Mouse (Mus musculus) C2C12 (cell line): ENCODE results near the gene Hist1h1c. TPM values are rescaled to one million over a fixed set of nuclear protein-coding genes. Genes with fewer than 3 reads are reported as not detected.
"Not testable (repeated sequence)": the region's sequence is repeated elsewhere in the genome, so short reads cannot be mapped to it uniquely, and the experiment has no call there.

ENCODE experiments used
- H3K27me3 ChIP-seq: one replicate; pipeline ENCODE4 v1.6.1; 2011; ENCODE audit not compliant: control insufficient read depth, insufficient read depth, insufficient read length
- H3K36me3 ChIP-seq: one replicate; pipeline ENCODE4 v1.6.1; 2011; ENCODE audit not compliant: control insufficient read depth, insufficient read depth
- H3K4me3 ChIP-seq: one replicate; pipeline ENCODE4 v1.5.1; 2011; ENCODE audit warnings: mild to moderate bottlenecking, control low read depth; ENCODE audit not compliant: poor library complexity, insufficient read depth, severe bottlenecking
- H3K79me2 ChIP-seq: one replicate; pipeline ENCODE4 v1.6.1; 2011; ENCODE audit not compliant: control insufficient read depth, insufficient read depth
- H3K79me3 ChIP-seq: one replicate; pipeline ENCODE4 v1.6.1; 2011; ENCODE audit warnings: low read depth, control low read depth
- H3ac ChIP-seq: one replicate; pipeline ENCODE3; 2011; ENCODE audit warnings: low read depth; ENCODE audit not compliant: control insufficient read depth, insufficient read length
- CEBPB ChIP-seq: IDR thresholded peaks from one replicate; pipeline ENCODE4 v1.6.1; 2011; ENCODE audit warnings: low read depth, mild to moderate bottlenecking, control low read depth, moderate library complexity
- CTCF ChIP-seq: IDR thresholded peaks from one replicate; pipeline ENCODE4 v1.5.1; 2011; ENCODE audit not compliant: control insufficient read depth, insufficient read depth, insufficient read length
- FOSL1 ChIP-seq: IDR thresholded peaks from one replicate; pipeline ENCODE4 v1.8.0; 2011; ENCODE audit warnings: mild to moderate bottlenecking, low read length; ENCODE audit not compliant: poor library complexity, insufficient read depth, severe bottlenecking
- MAX ChIP-seq: IDR thresholded peaks from one replicate; pipeline ENCODE4 v1.6.1; 2011; ENCODE audit warnings: mild to moderate bottlenecking, control low read depth
- MYOD1 ChIP-seq: IDR thresholded peaks from one replicate; pipeline ENCODE4 v1.6.1; 2011; ENCODE audit warnings: low read depth; ENCODE audit not compliant: control insufficient read depth, insufficient read length
- MYOG ChIP-seq: IDR thresholded peaks from one replicate; pipeline ENCODE4 v1.6.1; 2011; ENCODE audit not compliant: control insufficient read depth, insufficient read length; ENCODE audit errors: extremely low read depth
- USF1 ChIP-seq: IDR thresholded peaks from one replicate; pipeline ENCODE4 v1.6.1; 2011; ENCODE audit warnings: low read depth, mild to moderate bottlenecking, control low read depth, moderate library complexity
- polyA plus RNA-seq: library from polyadenylated mRNA; unstranded; fragments of >200 nt; fragmentation: generic; extraction: Trizol; gene quantifications from one replicate; pipeline ENCODE4 v1.2.1, GENCODE M21; 2012; ENCODE audit warnings: missing spikeins

Hist1h1c gene
- polyA plus RNA-seq, 1 experiment, result 45.9 TPM

DNA sequence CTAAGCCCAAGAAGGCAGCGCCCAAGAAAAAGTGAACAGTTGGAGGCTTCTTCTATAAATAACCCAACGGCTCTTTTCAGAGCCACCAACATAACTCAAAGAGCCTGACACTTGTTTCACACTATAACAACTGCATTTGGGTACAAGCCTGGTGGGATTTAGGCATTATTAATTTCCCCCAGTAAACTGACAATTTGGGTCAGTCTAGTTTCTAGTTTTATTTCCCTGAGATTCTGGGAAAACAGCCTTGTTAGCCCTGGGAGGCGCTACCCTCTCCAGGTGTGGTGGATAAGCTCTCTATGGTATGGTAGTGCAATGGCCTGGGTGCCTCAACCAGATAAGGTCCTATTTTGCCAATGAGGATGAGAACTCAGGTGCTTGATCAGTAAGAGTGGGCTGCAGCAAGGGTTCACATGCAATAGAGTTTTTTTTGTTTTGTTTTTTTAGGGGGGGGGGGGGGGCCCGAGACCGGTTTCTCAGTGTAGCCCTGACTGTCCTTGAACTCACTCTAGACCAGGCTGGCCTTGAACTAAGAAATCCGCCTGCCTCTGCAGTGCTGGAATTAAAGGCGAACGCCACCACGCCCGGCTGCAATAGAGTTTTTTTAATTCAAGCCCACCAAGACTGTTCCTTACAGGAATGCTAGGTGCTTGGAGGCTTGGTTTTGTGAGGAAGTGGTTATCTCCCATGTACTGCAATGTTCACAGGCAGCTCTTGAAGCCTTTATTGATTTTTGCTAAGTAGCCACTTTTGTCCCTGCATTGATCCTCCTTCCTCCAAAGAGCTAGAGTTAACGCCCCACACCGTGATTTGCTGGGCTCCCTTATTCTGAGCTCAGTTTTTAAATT lies 25.9 kb downstream of the Hist1h1c start:
- no peak for TF ChIP-seq MYOG
- TF ChIP-seq FOSL1, result no peak
- no peak for TF ChIP-seq MYOD1
- no peak for TF ChIP-seq CTCF
- TF ChIP-seq USF1, result no peak
- no peak for TF ChIP-seq CEBPB
- no peak for TF ChIP-seq MAX
- no peak overlapping the region for H3ac ChIP-seq
- H3K36me3 ChIP-seq, result no peaks in the 10 kb centered on the region
- H3K79me2 ChIP-seq, result no peaks in the 10 kb centered on the region
- no peaks in the 10 kb centered on the region for H3K27me3 ChIP-seq
- H3K79me3 ChIP-seq, result no peaks in the 10 kb centered on the region
- H3K4me3 ChIP-seq, result peak overlapping the region; percentile 23

- TF ChIP-seq CEBPB, result no peak
- TF ChIP-seq MAX, result no peak
- no peak for TF ChIP-seq MYOD1
- TF ChIP-seq CTCF, result no peak
- TF ChIP-seq USF1, result no peak
- Histone ChIP-seq H3K79me2 (no peaks in the 10 kb centered on the region), H3K79me3 (no peaks in the 10 kb centered on the region), H3ac (no peak overlapping the region), H3K36me3 (no peaks in the 10 kb centered on the region), H3K4me3 (no peak overlapping the region), H3K27me3 (no peaks in the 10 kb centered on the region)
These were observed 26.5 kb downstream of the Hist1h1c start for GRCm38 (mm10) chr13:23765172-23765513.

GRCm38 (mm10) chr13:23766772-23767171 lies 28.2 kb downstream of the Hist1h1c start:
- no peaks in the 10 kb centered on the region for H3K27me3 ChIP-seq
- no peaks in the 10 kb centered on the region for H3K36me3 ChIP-seq
- H3K4me3 ChIP-seq, result no peak overlapping the region
- no peak overlapping the region for H3ac ChIP-seq
- no peaks in the 10 kb centered on the region for H3K79me3 ChIP-seq
- H3K79me2 ChIP-seq, result no peaks in the 10 kb centered on the region
- TF ChIP-seq MYOG (no peak), FOSL1 (no peak), CTCF (no peak), USF1 (no peak), MAX (no peak), CEBPB (no peak), MYOD1 (no peak)

DNA sequence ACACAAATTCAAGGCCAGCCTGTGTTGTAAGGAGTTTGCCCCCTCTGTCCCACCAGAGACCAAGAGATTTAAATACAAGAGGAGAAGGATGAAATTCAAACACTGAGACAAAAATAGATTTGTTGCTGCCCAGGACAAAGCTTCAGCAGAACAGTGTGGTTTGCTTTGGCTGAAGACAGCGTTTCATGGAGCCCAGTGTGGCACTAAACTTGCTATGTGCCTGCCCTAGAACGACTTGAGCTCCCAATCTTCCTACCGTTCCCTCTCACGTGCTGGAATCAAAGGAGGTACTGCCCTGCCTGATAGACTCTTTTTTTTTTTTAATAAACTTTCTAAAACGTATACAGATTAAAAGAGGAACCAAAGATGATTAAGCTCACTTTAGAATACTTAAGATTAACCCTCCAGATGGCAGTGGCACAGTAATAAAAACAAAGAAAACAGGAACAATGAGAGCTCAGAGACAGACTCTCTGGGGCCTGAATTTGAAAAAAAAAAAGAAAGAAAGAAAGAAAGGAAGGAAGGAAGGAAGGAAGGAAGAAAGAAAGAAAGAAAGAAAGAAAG lies 30.3 kb downstream of the Hist1h1c start:
- Histone ChIP-seq H3K36me3 (no peaks in the 10 kb centered on the region), H3K79me3 (no peaks in the 10 kb centered on the region), H3K79me2 (no peaks in the 10 kb centered on the region), H3K27me3 (no peaks in the 10 kb centered on the region), H3K4me3 (no peak overlapping the region), H3ac (no peak overlapping the region)
- TF ChIP-seq CEBPB (no peak), MAX (no peak), CTCF (no peak), MYOD1 (no peak), MYOG (no peak)

DNA sequence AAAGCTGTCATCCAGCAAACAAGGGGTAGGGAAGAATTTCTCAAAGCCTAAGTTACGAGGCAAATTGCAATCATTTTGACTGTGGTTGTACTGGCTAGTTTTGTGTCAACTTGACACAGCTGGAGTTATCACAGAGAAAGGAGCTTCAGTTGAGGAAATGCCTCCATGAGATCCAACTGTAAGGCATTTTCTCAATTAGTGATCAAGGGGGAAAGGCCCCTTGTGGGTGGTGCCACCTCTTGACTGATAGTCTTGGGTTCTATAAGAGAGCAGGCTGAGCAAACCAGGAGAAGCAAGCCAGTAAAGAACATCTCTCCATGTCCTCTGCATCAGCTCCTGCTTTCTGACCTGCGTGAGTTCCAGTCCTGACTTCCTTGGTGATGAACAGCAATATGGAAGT lies 31.0 kb downstream of the Hist1h1c start, which contains the start of gene Trim38:
Trim38 (plus strand) TSS at position 301 of the 400 bp plus-strand sequence.
- H3K36me3 ChIP-seq, H3ac ChIP-seq, H3K27me3 ChIP-seq, H3K4me3 ChIP-seq, H3K79me3 ChIP-seq, H3K79me2 ChIP-seq: not testable (repeated sequence)

GRCm38 (mm10) chr13:23772561-23773313 lies 34.1 kb downstream of the Hist1h1c start:
- Histone ChIP-seq H3K4me3 (no peak overlapping the region), H3K36me3 (no peaks in the 10 kb centered on the region), H3K79me2 (no peaks in the 10 kb centered on the region), H3ac (no peak overlapping the region), H3K27me3 (no peaks in the 10 kb centered on the region), H3K79me3 (no peaks in the 10 kb centered on the region)
- TF ChIP-seq CTCF (no peak), FOSL1 (no peak), CEBPB (no peak), USF1 (no peak), MAX (no peak), MYOD1 (no peak), MYOG (no peak)
